Mouse (Mus musculus) neural tube, embryonic 15.5 days (tissue): ENCODE results near the gene Nckap1l. TPM values are rescaled to one million over a fixed set of nuclear protein-coding genes. Genes with fewer than 3 reads are reported as not detected.

Source experiments
- ATAC-seq: fragments of 200-750 bp; cut with Nextera tagmentation; 2 replicates; pipeline ENCODE4 v1.8.0; 2017; ENCODE audit warnings: mild to moderate bottlenecking, moderate TSS enrichment, moderate library complexity; ENCODE audit not compliant: low FRiP score
- H3K27ac ChIP-seq: fragments of 300-500 bp; sonication (generic); replicated peaks from 2 replicates; pipeline ENCODE4 v1.5.1; 2015; ENCODE audit warnings: mild to moderate bottlenecking, inconsistent platforms
- H3K27me3 ChIP-seq: fragments of 300-500 bp; sonication (generic); replicated peaks from 2 replicates; pipeline ENCODE4 v1.6.1; 2015; ENCODE audit warnings: inconsistent platforms
- H3K36me3 ChIP-seq: fragments of 300-500 bp; sonication (generic); 2 replicates; pipeline ENCODE4 v1.6.1; 2015; ENCODE audit warnings: inconsistent platforms
- H3K4me1 ChIP-seq: fragments of 300-500 bp; sonication (generic); 2 replicates; pipeline ENCODE4 v1.6.1; 2015; ENCODE audit warnings: inconsistent platforms
- H3K4me2 ChIP-seq: fragments of 300-500 bp; sonication (generic); 2 replicates; pipeline ENCODE4 v1.6.1; 2015; ENCODE audit warnings: inconsistent platforms, mild to moderate bottlenecking, moderate library complexity
- H3K4me3 ChIP-seq: fragments of 300-500 bp; sonication (generic); replicated peaks from 2 replicates; pipeline ENCODE4 v1.5.1; 2015; ENCODE audit warnings: mild to moderate bottlenecking, inconsistent platforms
- H3K9ac ChIP-seq: fragments of 300-500 bp; sonication (generic); replicated peaks from 2 replicates; pipeline ENCODE4 v1.6.1; 2015; ENCODE audit warnings: mild to moderate bottlenecking, inconsistent platforms
- H3K9me3 ChIP-seq: fragments of 300-500 bp; sonication (generic); replicated peaks from 2 replicates; pipeline ENCODE4 v1.6.1; 2016; ENCODE audit warnings: inconsistent platforms
- WGBS: fragments of 180-500 bp; shearing (Covaris S2); methylation state at CpG from one replicate; pipeline ENCODE4 v1.1.7; 2015; ENCODE audit warnings: mixed read lengths; 5-methylcytosine and 5-hydroxymethylcytosine counted together
- polyA plus RNA-seq: library from polyadenylated mRNA; unstranded; fragments of >200 nt; fragmentation: Nextera tagmentation; extraction: Ambion mirVana; gene quantifications from 2 replicates; pipeline ENCODE4 v1.2.1, GENCODE M21; 2015

Nckap1l gene
- polyA plus RNA-seq, 1 experiment from 2014 or later = 1.9 TPM

DNA sequence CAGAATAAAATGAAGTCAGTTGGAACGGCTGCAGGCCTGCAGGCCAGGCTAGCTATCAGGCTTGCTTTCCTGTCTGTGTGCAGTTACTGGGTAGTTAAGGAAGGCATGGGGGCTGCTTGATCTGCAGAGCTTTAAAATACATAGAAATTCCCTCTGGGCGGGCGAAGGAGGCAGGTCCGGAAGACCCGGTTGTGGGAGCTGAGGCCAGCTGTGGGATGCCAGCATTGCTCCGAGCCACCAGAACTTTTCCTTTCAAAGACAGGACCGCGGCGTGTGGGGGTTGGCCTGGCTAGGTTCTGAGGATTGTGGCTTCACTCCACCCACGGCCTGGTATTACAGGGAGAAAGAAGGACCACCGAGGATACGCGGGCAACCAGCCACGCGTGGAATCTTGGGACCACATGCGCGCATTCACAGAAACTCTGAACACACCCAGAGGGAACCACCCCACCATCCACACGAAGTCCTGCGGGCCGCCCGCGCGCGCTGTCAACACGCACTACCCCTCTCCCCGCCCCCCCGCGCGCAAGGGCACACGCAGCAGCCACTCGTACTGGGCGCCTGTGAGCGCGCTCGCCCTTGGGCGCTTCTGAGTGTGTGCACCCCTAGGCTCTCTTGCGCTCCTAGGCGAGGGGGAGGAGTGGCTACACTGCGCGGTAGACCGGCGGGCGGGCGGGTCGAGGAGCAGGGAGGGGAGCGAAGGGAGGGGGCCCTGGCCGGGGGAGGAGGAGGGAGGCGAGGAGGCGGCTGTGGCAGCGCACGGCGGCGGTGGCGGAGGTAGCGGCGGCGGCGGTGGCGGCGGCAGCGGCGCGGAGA is 49.0 kb downstream of the Nckap1l start, which contains the start of gene Pde1b:
TSS of gene Pde1b (plus strand) at position 600 of the 816 bp plus-strand sequence.
- H3K9me3 ChIP-seq = no peaks in the 10 kb centered on the region
- H3K4me3 ChIP-seq = peak within 1 kb of the TSS; percentile 72
- 4% methylated on average over 45 of the region's 63 CpGs for WGBS
- no peaks in the 10 kb centered on the region for H3K36me3 ChIP-seq
- H3K9ac ChIP-seq = peak within 1 kb of the TSS; percentile 91
- no peaks in the 10 kb centered on the region for H3K27me3 ChIP-seq
- peaks cover 53% of the 10 kb centered on the region for H3K4me1 ChIP-seq
- H3K4me2 ChIP-seq = peak within 1 kb of the TSS; percentile 82
- peak; percentile 89 for ATAC-seq
- peak within 1 kb of the TSS; percentile 87 for H3K27ac ChIP-seq

DNA sequence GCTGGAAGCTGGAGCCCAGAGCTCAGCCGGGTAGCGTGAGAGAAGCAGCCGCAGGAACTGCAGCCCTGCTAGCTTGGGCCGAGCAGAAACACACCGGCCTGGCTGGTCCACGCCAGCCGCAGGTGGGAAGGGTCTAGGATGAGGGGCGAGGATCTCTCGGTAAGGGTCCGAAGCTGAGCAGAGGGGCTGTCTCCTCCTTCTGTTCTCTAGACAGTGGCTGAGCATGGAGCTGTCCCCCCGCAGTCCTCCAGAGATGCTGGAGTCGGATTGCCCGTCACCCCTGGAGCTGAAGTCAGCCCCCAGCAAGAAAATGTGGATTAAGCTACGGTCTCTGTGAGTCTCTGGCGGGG is 49.6 kb downstream of the Nckap1l start:
- peak overlapping the region; percentile 87 for H3K27ac ChIP-seq
- peak; percentile 68 for ATAC-seq
- under 1% methylated on average over 15 of the region's 15 CpGs for WGBS
- no peaks in the 10 kb centered on the region for H3K27me3 ChIP-seq
- H3K36me3 ChIP-seq = no peaks in the 10 kb centered on the region
- no peaks in the 10 kb centered on the region for H3K9me3 ChIP-seq
- peak overlapping the region; percentile 91 for H3K9ac ChIP-seq
- H3K4me3 ChIP-seq = peak overlapping the region; percentile 72
- peak overlapping the region; percentile 82 for H3K4me2 ChIP-seq
- peaks cover 51% of the 10 kb centered on the region for H3K4me1 ChIP-seq

- ATAC-seq = peak; percentile 60
Measured at GRCm38 (mm10) chr15:103503660-103504059, 50.1 kb downstream of the Nckap1l start.

DNA sequence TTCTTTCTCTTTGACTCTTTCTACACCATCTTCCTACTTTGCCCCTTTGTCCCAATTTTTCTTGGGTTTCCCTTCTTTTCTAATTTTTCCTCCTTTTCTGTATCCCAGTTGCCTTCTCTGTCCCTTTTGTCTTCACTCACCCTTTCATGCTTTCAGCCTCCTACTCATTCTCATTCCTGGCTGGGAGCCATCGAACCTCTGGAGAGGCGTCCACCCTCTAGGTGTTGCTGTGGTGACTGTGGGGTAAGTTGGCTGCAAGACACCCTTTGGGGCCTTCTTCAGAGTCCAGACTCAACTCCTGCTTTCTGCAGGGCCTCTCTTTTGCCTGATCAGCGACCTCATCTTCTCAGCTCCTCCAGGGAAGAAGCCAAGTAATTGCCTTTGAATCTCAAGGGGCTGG is 55.7 kb downstream of the Nckap1l start:
- Histone ChIP-seq H3K27me3 (no peaks in the 10 kb centered on the region), H3K4me1 (peaks cover 77% of the 10 kb centered on the region), H3K9me3 (no peaks in the 10 kb centered on the region), H3K27ac (peak overlapping the region; percentile 41), H3K9ac (no peak overlapping the region), H3K36me3 (no peaks in the 10 kb centered on the region), H3K4me2 (no peak overlapping the region), H3K4me3 (no peak overlapping the region)
- no peak for ATAC-seq
- WGBS = 50% methylated on average over 3 of the region's 3 CpGs

More at GRCm38 (mm10) chr15:103503660-103504059, 50.1 kb downstream of the Nckap1l start:
- H3K9me3 ChIP-seq = no peaks in the 10 kb centered on the region
- H3K27me3 ChIP-seq = no peaks in the 10 kb centered on the region
- H3K4me1 ChIP-seq = peaks cover 53% of the 10 kb centered on the region
- H3K9ac ChIP-seq = peak overlapping the region; percentile 91
- peak overlapping the region; percentile 82 for H3K4me2 ChIP-seq
- H3K36me3 ChIP-seq = no peaks in the 10 kb centered on the region
- 30% methylated on average over 12 of the region's 12 CpGs for WGBS
- peak overlapping the region; percentile 72 for H3K4me3 ChIP-seq
- H3K27ac ChIP-seq = peak overlapping the region; percentile 87

- H3K9me3 ChIP-seq = no peaks in the 10 kb centered on the region
- no peaks in the 10 kb centered on the region for H3K27me3 ChIP-seq
- no peaks in the 10 kb centered on the region for H3K36me3 ChIP-seq
- no peak overlapping the region for H3K9ac ChIP-seq
- H3K4me3 ChIP-seq = no peak overlapping the region
- H3K27ac ChIP-seq = no peak overlapping the region
- 67% methylated on average over 1 of the region's 1 CpGs for WGBS
- peaks cover 74% of the 10 kb centered on the region for H3K4me1 ChIP-seq
- ATAC-seq = no peak
- H3K4me2 ChIP-seq = no peak overlapping the region
Measured at GRCm38 (mm10) chr15:103511652-103512051, 58.1 kb downstream of the Nckap1l start.

DNA sequence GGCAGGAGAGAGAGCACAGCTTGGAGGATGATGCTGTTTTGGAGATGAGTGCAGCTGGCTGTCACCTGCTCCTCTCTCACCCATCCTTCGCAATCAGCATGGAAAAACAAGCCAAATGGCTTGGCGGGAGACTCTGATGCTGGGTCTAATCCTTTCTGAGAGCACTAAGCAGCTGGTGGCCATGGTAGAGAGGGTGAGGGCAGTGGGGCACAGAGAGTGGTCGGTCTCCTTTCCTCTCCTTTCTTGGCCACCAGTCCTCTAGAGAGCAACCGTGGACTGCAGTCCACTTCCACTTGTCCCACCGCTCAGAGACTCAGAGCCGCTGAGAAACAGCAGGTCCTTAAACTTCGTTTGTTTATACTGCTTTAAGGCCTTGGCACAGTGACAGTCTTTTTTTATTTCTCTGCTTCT is 60.0 kb downstream of the Nckap1l start:
- Histone ChIP-seq H3K27me3 (no peaks in the 10 kb centered on the region), H3K4me3 (peak overlapping the region; percentile 35; the same call in 1 of the 2 replicates), H3K36me3 (no peaks in the 10 kb centered on the region), H3K9ac (peak overlapping the region; percentile 36; the same call in 1 of the 2 replicates), H3K4me2 (peak overlapping the region; percentile 55), H3K4me1 (peaks cover 71% of the 10 kb centered on the region), H3K9me3 (no peaks in the 10 kb centered on the region), H3K27ac (peak overlapping the region; percentile 79)
- ATAC-seq = peak; percentile 41
- 2% methylated on average over 7 of the region's 7 CpGs for WGBS

- Histone ChIP-seq H3K27ac (peak overlapping the region; percentile 79), H3K4me3 (peak overlapping the region; percentile 35), H3K9me3 (no peaks in the 10 kb centered on the region), H3K4me1 (peaks cover 71% of the 10 kb centered on the region), H3K36me3 (no peaks in the 10 kb centered on the region), H3K4me2 (peak overlapping the region; percentile 55), H3K27me3 (no peaks in the 10 kb centered on the region), H3K9ac (peak overlapping the region; percentile 36)
- ATAC-seq = peak; percentile 88
- 3% methylated on average over 10 of the region's 10 CpGs for WGBS
Measured at GRCm38 (mm10) chr15:103514119-103514518, 60.5 kb downstream of the Nckap1l start.

DNA sequence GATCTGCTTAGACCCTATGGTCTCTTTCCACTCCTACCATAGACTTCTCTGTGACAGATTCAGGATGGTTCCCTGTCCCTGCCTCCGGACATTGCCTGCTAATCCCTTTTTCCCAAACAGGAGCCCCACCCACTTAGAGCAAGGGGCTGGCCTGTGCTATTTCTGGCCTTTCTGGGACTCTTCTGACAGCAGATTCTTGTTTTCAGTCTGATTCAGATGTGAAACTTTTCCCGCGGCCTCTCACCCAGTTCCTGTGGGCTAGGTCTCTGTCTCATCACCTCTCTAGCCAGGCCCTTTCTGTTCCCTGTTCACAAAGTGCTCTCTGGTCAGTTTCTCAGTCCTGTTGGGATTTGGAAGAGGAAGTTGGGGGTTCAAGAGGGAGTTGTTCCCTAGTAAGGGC is 61.3 kb downstream of the Nckap1l start:
- WGBS = 44% methylated on average over 3 of the region's 3 CpGs
- Histone ChIP-seq H3K4me1 (peaks cover 71% of the 10 kb centered on the region), H3K27ac (peak overlapping the region; percentile 67)

DNA sequence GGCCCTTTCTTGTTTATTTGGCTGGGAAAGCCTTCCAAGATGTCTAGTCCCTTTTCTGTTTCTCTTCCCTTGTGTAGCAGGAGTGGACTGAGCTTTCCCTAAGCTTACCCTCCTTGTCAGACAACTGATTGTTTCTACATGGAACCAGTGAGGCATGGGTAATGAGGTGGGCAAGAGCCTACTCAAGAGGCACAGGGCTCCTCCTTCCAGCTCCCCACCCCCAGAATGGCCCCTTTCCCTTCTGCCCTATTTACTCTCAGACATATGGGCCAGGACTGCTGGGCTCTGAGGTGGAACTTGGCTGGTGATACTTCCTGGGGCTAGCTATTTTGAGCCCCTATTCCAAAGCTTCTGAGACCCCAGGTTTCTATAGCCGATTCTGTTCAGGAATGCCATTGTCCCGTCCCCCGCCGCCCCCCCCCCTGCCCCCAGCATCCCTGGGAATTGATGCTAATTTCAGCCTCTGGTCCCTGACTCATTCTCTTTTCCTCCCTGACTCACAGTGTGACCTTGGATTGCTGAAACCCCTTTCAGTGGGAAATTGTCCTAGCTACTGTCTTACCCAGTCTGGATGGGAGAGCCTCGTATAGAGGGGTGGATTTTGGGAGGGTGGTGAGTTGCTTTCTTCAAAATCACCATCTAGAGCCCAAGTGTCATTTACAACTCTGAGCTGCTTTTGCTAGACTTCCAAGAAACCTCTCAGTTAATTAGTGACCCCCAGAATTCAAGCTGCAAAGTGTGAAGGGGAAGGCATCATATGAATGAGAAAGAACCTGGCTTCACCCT is 65.2 kb downstream of the Nckap1l start:
- Histone ChIP-seq H3K27me3 (no peaks in the 10 kb centered on the region), H3K9ac (no peak overlapping the region), H3K4me1 (peaks cover 68% of the 10 kb centered on the region), H3K27ac (peak overlapping the region; percentile 83), H3K4me3 (no peak overlapping the region), H3K36me3 (peaks cover 6% of the 10 kb centered on the region; the same call in 1 of the 2 replicates), H3K9me3 (no peaks in the 10 kb centered on the region), H3K4me2 (peak overlapping the region; percentile 20)
- ATAC-seq = peak; percentile 57; the same call in 1 of the 2 replicates
- WGBS = 5% methylated on average over 5 of the region's 5 CpGs

More for the DNA sequence above, 61.3 kb downstream of the Nckap1l start:
- Histone ChIP-seq H3K9ac (peak overlapping the region; percentile 26; the same call in 1 of the 2 replicates), H3K4me2 (peak overlapping the region; percentile 55), H3K9me3 (no peaks in the 10 kb centered on the region), H3K36me3 (no peaks in the 10 kb centered on the region), H3K4me3 (peak overlapping the region; percentile 35; the same call in 1 of the 2 replicates), H3K27me3 (no peaks in the 10 kb centered on the region)
- ATAC-seq = no peak

- ATAC-seq = peak; percentile 51; the same call in 1 of the 2 replicates
- Histone ChIP-seq H3K27ac (peak overlapping the region; percentile 83), H3K36me3 (peaks cover 12% of the 10 kb centered on the region; the same call in 1 of the 2 replicates), H3K4me2 (peak overlapping the region; percentile 20), H3K4me3 (no peak overlapping the region), H3K9ac (0 out of 2 replicates have a peak overlapping the region, but pooled peaks have one; percentile 21), H3K27me3 (no peaks in the 10 kb centered on the region), H3K9me3 (no peaks in the 10 kb centered on the region), H3K4me1 (peaks cover 60% of the 10 kb centered on the region)
- WGBS = 12% methylated on average over 4 of the region's 4 CpGs
Measured at GRCm38 (mm10) chr15:103519386-103520378, 66.1 kb downstream of the Nckap1l start.
